Mouse (Mus musculus): ENCODE results near the gene Sod3.

GRCm38 (mm10) chr5:52388092-52388749, 24.6 kb downstream of the Sod3 start:
- TF ChIP-seq POLR2A (IDR thresholded peaks at IDR 0.05; ENCODE audit: borderline replicate concordance, control insufficient read depth, low read depth, low read length): no peak
- no peak for TF ChIP-seq CTCF (IDR thresholded peaks at IDR 0.05; ENCODE audit: control insufficient read depth, insufficient read depth, low read length)
